ENCODE assay signal across 17 mouse cellular contexts in the genomic region with DNA sequence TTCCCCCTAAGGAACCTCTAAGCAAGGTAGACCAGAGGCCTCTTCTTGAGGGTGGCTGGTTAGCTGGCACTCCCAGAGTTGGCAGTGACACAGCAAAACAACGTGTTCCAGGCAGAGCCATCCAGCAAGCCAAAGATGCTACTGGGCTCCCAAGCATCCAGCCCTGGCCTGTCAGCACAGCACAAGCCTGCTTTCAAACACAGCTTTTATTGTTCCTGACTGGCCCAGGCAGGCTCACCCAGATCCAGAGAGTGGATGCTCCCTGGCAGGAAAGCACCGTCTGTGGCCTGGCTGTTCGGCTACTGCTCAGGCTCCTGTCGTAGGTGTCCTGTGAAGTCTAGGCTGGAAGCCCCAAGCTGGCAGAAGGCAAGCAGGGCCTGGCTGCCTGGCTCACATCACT. TPM values are rescaled to one million over a fixed set of nuclear protein-coding genes. Genes with fewer than 3 reads are reported as not detected.
A peak's percentile ranks its signal among the peaks of the same experiment; 100 is the strongest.
DNase-seq lines count a peak whose midpoint lies in the region; ATAC-seq and TF ChIP-seq lines count a peak whose summit lies in the region.
"Had no signal": no experiment of that assay in that cellular context is flagged by ENCODE, and none has a peak within 500 bp of the region (broad histone marks: within the 10 kb centered on the region; RNA-seq: fewer than 3 reads in every experiment).

No protein-coding gene starts in this region.

- TF ChIP-seq CTCF in hindbrain, postnatal 0 days (IDR thresholded peaks at IDR 0.05; ENCODE audit: low read depth), result no peak
- no peak for TF ChIP-seq CTCF in cerebellum, adult 2 months (IDR thresholded peaks at IDR 0.05; ENCODE audit: borderline replicate concordance, insufficient read depth, low read depth, low read length)

- DNase-seq in hindbrain, postnatal 0 days (ENCODE audit: low spot score), result peak; percentile 27
- DNase-seq in hindbrain, embryonic 11.5 days (ENCODE audit: low spot score), result no peak
- DNase-seq in cerebellum, adult 2 months, result peak; percentile 74 to 79
- DNase-seq in layer of hippocampus, adult 11-12 months (ENCODE audit: low spot score), result peak; percentile 62
- DNase-seq in left cerebral cortex, postnatal 25 days (ENCODE audit: low spot score in 2 of 2), result peak; percentile 34 to 46
- DNase-seq in adrenal gland, adult 18-20 months (ENCODE audit: low spot score in 2 of 2), result no peak
- DNase-seq in adrenal gland, postnatal 36 days, result no peak
- DNase-seq: adrenal gland, postnatal 25 days; heart, postnatal 36 days; kidney, adult 2 months had no signal

- ATAC-seq in hindbrain, postnatal 0 days, result peak; percentile 79
- no peak for ATAC-seq in hindbrain, embryonic 11.5 days (ENCODE audit: low FRiP score)
- ATAC-seq in kidney, embryonic 15.5 days (replicated peaks; ENCODE audit: low FRiP score), result no peak
- ATAC-seq: Patski had no signal

- peaks cover 39% of the 10 kb centered on the region; the same call in 1 of the 2 replicates for H3K36me3 ChIP-seq in hindbrain, postnatal 0 days (ENCODE audit: insufficient read depth, low read length)
- H3K36me3 ChIP-seq in hindbrain, embryonic 11.5 days (ENCODE audit: control insufficient read depth, insufficient read depth, low read length), result no peaks in the 10 kb centered on the region
- H3K36me3 ChIP-seq in kidney, embryonic 15.5 days, result peaks cover 78% of the 10 kb centered on the region

- no peak overlapping the region for H3K4me3 ChIP-seq in hindbrain, postnatal 0 days (ENCODE audit: low read length)
- no peak overlapping the region for H3K4me3 ChIP-seq in hindbrain, embryonic 11.5 days (ENCODE audit: low read depth, low read length)
- no peak overlapping the region for H3K4me3 ChIP-seq in cerebellum, adult 2 months (replicated peaks; ENCODE audit: insufficient read depth, low read depth, low read length)
- H3K4me3 ChIP-seq in kidney, embryonic 15.5 days (replicated peaks), result no peak overlapping the region
- H3K4me3 ChIP-seq: limb, embryonic 10.5 days; lung, embryonic 15.5 days; midbrain, embryonic 12.5 days had no signal

- no peak overlapping the region for H3K9ac ChIP-seq in hindbrain, postnatal 0 days (replicated peaks; ENCODE audit: low read length)
- H3K9ac ChIP-seq in hindbrain, embryonic 11.5 days (ENCODE audit: low read depth, low read length), result no peak overlapping the region
- H3K9ac ChIP-seq in kidney, embryonic 15.5 days, result no peak overlapping the region
- H3K9ac ChIP-seq: lung, embryonic 15.5 days; midbrain, embryonic 12.5 days had no signal

- WGBS in hindbrain, postnatal 0 days, result 62% methylated on average over 4 of the region's 4 CpGs
- 87% methylated on average over 4 of the region's 4 CpGs for WGBS in hindbrain, embryonic 11.5 days
- 7% methylated on average over 4 of the region's 4 CpGs for WGBS in cerebellum, adult 2 months
- 82% methylated on average over 4 of the region's 4 CpGs for WGBS in kidney, embryonic 15.5 days

- no peaks in the 10 kb centered on the region for H3K4me1 ChIP-seq in hindbrain, postnatal 0 days (ENCODE audit: insufficient read depth, low read length)
- H3K4me1 ChIP-seq in hindbrain, embryonic 11.5 days (replicated peaks; ENCODE audit: control insufficient read depth, insufficient read depth, low read length), result no peaks in the 10 kb centered on the region
- peaks cover 35% of the 10 kb centered on the region for H3K4me1 ChIP-seq in cerebellum, adult 2 months (ENCODE audit: control insufficient read depth, insufficient read depth, low read length)
- no peaks in the 10 kb centered on the region for H3K4me1 ChIP-seq in kidney, embryonic 15.5 days
- H3K4me1 ChIP-seq: limb, embryonic 10.5 days; lung, embryonic 15.5 days had no signal

- TF ChIP-seq POLR2A in cerebellum, adult 2 months (IDR thresholded peaks at IDR 0.05; ENCODE audit: borderline replicate concordance, insufficient read depth, low read length), result no peak

- peak overlapping the region; percentile 51; the same call in 1 of the 2 replicates for H3K27ac ChIP-seq in hindbrain, postnatal 0 days
- no peak overlapping the region for H3K27ac ChIP-seq in hindbrain, embryonic 11.5 days (ENCODE audit: low read depth, low read length)
- peak overlapping the region; percentile 60 for H3K27ac ChIP-seq in cerebellum, adult 2 months (ENCODE audit: insufficient read depth, low read length)
- no peak overlapping the region for H3K27ac ChIP-seq in kidney, embryonic 15.5 days
- H3K27ac ChIP-seq: limb, embryonic 10.5 days; lung, embryonic 15.5 days; midbrain, embryonic 12.5 days had no signal

- no peak overlapping the region for H3K4me2 ChIP-seq in hindbrain, postnatal 0 days (ENCODE audit: low read depth, low read length)
- H3K4me2 ChIP-seq in hindbrain, embryonic 11.5 days (replicated peaks; ENCODE audit: low read depth, low read length), result no peak overlapping the region
- no peak overlapping the region for H3K4me2 ChIP-seq in kidney, embryonic 15.5 days
- H3K4me2 ChIP-seq: lung, embryonic 15.5 days; midbrain, embryonic 12.5 days had no signal

- intact Hi-C loops in left cerebral cortex, postnatal 25 days (cut with DNase I), result no loop called here

- no peaks in the 10 kb centered on the region for H3K9me3 ChIP-seq in hindbrain, postnatal 0 days (ENCODE audit: low read length)
- no peaks in the 10 kb centered on the region for H3K9me3 ChIP-seq in hindbrain, embryonic 11.5 days (ENCODE audit: control insufficient read depth, low read length)
- no peaks in the 10 kb centered on the region for H3K9me3 ChIP-seq in kidney, embryonic 15.5 days (replicated peaks)
- H3K9me3 ChIP-seq: limb, embryonic 10.5 days; lung, embryonic 15.5 days; midbrain, embryonic 12.5 days had no signal

- no peaks in the 10 kb centered on the region for H3K27me3 ChIP-seq in hindbrain, postnatal 0 days (ENCODE audit: insufficient read depth, low read length)
- H3K27me3 ChIP-seq in hindbrain, embryonic 11.5 days (ENCODE audit: control insufficient read depth, insufficient read depth, low read length), result no peaks in the 10 kb centered on the region
- H3K27me3 ChIP-seq in cerebellum, adult 2 months (ENCODE audit: control insufficient read depth, insufficient read depth, low read length), result no peaks in the 10 kb centered on the region
- H3K27me3 ChIP-seq in kidney, embryonic 15.5 days, result no peaks in the 10 kb centered on the region
- H3K27me3 ChIP-seq: lung, embryonic 15.5 days; midbrain, embryonic 12.5 days; Patski had no signal

RNA-seq across cellular contexts. Expression of a gene that starts 41.9 kb away (rescaled TPM):
- total RNA-seq in hindbrain, postnatal 0 days (2014; rRNA removed), result not detected in 2 replicates
- 0.08 TPM in 2 replicates for polyA plus RNA-seq in hindbrain, postnatal 0 days (2015; fragmentation: Nextera tagmentation; extraction: Ambion mirVana)
- polyA plus RNA-seq in hindbrain, embryonic 11.5 days (2014; fragmentation: Nextera tagmentation; extraction: Ambion mirVana), result not detected in 2 replicates
- polyA plus RNA-seq in cerebellum, adult 2 months (2012; rRNA removed), result 0.07 TPM in 1 of 2 replicates, not detected in the other
- under 1 TPM; 0.16 to 0.18 TPM for total RNA-seq in left cerebral cortex, postnatal 25 days (2021)
- 10 to 100 TPM; 13.0 to 50.3 TPM for total RNA-seq in adrenal gland, adult 18-20 months (2021)
- 10 to 100 TPM; 21.9 to 46.0 TPM for total RNA-seq in adrenal gland, postnatal 36 days (2021)
- 0.06 TPM in 1 of 2 replicates, not detected in the other for polyA plus RNA-seq in kidney, embryonic 15.5 days (2015; fragmentation: Nextera tagmentation; extraction: Ambion mirVana)
- total RNA-seq: granulocyte monocyte progenitor cell, adult 5-6 weeks; heart, postnatal 36 days had no signal
- polyA plus RNA-seq: forebrain, embryonic 11.5 days; kidney, adult 2 months; limb, embryonic 10.5 days; midbrain, embryonic 12.5 days had no signal

Comparison
In these comparisons a context has a peak if more than half of its experiments do, and no peak if none do; other contexts are left out.
1. DNase-seq: peak in hindbrain, postnatal 0 days (single experiment), cerebellum, adult 2 months (2 of 2), layer of hippocampus, adult 11-12 months (single experiment) and left cerebral cortex, postnatal 25 days (2 of 2); none in hindbrain, embryonic 11.5 days (single experiment), adrenal gland, adult 18-20 months (0 of 2) and adrenal gland, postnatal 36 days (0 of 2).
2. H3K27ac ChIP-seq: peak in hindbrain, postnatal 0 days (single experiment) and cerebellum, adult 2 months (single experiment); none in hindbrain, embryonic 11.5 days (single experiment) and kidney, embryonic 15.5 days (single experiment).
3. RNA of a gene that starts 41.9 kb away (total RNA-seq): 13.0 to 50.3 TPM in adrenal gland, adult 18-20 months and 21.9 to 46.0 TPM in adrenal gland, postnatal 36 days; 0.16 to 0.18 TPM in left cerebral cortex, postnatal 25 days and not detected in hindbrain, postnatal 0 days; every median in the first group is over 10 times any median in the second.